Mouse (Mus musculus) heart, adult 8-10 months (tissue): Measurements from ENCODE around the gene 2310030G06Rik. TPM values are rescaled to one million over a fixed set of nuclear protein-coding genes. Genes with fewer than 3 reads are reported as not detected.

Source experiments
- DNase-seq: peaks from one replicate; pipeline ENCODE4 v3.0.0; 2022; ENCODE audit warnings: low spot score
- total RNA-seq, 4 experiments: library from RNA; stranded (reverse); gene quantifications; 2 replicates each; pipeline ENCODE4 v1.2.4; 2022

Gene 2310030G06Rik
- total RNA-seq, 4 experiments from 2014 or later = 2.8 to 6.4 (median 4.9) TPM

GRCm38 (mm10) chr9:50742744-50743143 is 3.6 kb downstream of the 2310030G06Rik start:
- no peak for DNase-seq

- no peak for DNase-seq
These were observed 4.1 kb downstream of the 2310030G06Rik start for GRCm38 (mm10) chr9:50742261-50742660.

GRCm38 (mm10) chr9:50740867-50741784 is 5.2 kb downstream of the 2310030G06Rik start:
- no peak for DNase-seq

DNA sequence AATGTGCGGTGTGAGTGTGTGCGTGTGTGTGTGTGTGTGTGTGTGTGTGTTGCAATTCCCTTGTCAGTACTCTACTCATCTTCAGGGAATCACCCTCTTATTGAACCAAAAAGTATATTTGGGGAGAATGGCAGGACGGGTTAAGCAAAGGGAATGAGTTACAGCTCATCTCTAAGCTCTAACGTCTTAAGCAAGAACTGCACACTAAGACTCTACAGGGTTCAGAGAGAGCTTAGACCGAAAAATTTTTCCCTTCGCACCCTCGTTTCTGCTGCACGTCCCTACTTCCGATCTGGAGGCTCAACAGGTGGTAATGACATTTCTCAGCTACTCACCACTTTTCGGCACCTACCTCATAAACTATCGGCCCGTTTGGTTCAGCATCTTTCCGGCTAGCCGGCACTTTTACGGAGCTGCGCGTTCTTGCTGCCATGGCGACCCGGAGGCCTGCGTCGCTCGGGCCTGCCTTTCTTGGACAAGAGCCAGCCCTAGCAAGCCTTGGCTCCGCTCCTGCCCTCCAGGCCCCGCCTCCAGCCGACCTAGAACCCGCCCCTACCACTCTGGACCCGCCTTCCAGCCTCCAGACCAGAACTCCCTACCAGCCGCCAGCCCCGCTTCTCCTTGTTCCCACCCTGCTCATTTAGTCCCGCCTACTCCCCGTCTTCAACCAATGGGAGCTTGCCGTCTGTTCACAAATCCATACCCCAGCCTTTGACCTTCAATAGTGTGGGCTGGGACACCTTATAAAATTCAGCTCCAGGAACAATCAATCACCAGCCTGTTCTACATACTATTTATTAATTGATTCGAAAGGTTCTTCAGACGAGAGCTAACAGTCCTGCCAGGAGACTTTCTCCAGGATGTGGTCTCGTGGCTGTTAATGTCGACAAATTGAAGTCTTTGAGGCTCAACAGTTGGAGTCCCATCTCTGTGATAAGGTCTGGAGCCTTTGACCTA is 7.1 kb downstream of the 2310030G06Rik start, which contains the start of gene Dixdc1:
Dixdc1 (minus strand) TSS at position 604 of the 957 bp plus-strand sequence.
- peak; percentile 94 for DNase-seq

GRCm38 (mm10) chr9:50734989-50735388 is 11.3 kb downstream of the 2310030G06Rik start:
- DNase-seq = peak; percentile 50

DNA sequence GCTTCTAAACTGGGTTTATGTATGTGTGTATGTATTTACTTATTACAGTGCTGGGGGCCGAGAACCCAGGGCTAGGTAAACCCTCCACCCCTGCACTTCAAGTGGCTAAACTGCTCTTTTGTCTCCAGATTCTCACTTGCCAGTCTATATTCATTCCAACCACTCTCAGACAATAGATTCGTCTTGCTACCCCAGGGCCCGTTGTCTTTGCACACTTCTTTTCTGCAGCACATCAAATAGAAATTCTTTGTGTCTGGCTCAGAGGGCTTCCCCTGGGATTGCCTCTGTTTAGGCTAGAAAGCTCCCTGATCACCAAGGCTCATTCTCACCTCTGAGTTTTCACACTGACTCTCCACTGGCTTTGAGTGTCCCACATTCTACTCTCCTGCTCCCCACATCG is 13.8 kb downstream of the 2310030G06Rik start:
- DNase-seq = no peak

GRCm38 (mm10) chr9:50729600-50729999 is 16.7 kb downstream of the 2310030G06Rik start:
- DNase-seq = no peak

- no peak for DNase-seq
These were observed 18.2 kb downstream of the 2310030G06Rik start for GRCm38 (mm10) chr9:50727925-50728651.

DNA sequence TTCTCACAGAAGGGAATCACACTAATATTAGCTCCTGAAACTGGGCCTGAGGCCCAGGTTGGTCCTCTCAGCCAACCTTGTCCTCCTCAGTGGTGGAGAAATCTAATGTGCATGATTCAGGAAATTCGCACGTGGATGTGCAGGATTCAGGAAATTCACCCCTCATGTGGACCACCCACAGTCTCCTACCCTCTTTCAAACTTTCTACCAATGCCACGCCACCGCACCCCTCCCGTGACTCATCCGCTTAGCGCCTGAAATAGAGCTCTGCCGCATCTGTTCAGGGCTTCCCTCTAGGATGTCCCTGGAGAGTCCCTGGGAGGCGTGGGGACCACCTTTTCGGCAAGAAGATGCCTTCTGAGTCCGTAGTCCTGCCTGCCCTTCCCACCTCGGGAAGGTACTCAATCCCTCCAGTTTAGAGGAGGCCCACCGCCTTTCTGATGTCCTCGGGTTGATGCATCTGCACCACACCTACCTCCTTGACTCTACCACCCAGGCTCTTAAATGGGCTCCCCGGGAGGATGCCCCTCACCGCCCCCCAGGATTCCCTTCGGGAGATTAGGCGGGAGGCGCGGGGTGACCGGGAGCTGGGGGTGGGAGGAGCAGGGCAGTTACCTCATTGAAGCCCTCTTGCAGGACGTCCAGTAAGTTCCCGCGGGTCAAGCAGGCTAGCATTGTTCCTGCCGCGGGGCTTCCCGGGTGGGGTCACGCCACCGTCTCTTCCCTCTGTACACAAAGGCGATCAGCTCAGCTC is 19.0 kb downstream of the 2310030G06Rik start:
- DNase-seq = no peak

DNA sequence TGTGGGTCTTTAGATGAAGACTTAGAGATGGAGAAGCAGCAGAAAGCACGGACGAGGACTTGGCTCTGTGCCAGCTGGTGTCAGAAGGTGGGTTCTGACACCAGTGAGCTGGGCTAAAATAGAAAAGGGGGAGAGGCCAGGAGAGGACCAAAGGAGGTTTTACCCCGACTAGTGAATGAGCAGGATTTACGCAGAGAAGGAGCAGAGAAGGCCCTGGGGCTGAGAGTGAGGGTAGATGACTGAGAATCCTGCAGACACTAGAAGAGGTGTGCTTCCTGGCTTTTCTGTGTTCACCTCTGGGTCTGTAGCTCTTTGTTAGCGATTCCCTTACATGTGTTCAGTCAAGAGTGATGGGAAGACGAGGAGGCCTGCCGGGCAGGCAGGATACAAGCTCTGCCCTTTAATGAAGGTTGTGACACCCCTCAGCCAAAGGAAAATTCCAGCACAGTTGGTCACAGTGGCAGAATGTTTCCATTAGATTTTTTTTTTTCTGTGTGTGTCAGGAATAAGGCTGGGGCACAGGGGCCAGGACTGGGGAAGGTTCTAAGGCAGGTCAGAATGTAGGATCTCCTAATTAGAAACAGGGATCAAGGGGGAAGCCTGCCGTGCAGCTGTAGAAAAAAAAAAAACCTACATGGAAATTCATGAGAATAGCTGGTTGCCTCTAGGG is 20.3 kb downstream of the 2310030G06Rik start:
- DNase-seq = no peak

GRCm38 (mm10) chr9:50724661-50725330 is 21.5 kb downstream of the 2310030G06Rik start:
- DNase-seq = no peak

GRCm38 (mm10) chr9:50724147-50724546 is 22.2 kb downstream of the 2310030G06Rik start:
- DNase-seq = no peak

GRCm38 (mm10) chr9:50723406-50723805 is 22.9 kb downstream of the 2310030G06Rik start:
- DNase-seq = peak; percentile 81

DNA sequence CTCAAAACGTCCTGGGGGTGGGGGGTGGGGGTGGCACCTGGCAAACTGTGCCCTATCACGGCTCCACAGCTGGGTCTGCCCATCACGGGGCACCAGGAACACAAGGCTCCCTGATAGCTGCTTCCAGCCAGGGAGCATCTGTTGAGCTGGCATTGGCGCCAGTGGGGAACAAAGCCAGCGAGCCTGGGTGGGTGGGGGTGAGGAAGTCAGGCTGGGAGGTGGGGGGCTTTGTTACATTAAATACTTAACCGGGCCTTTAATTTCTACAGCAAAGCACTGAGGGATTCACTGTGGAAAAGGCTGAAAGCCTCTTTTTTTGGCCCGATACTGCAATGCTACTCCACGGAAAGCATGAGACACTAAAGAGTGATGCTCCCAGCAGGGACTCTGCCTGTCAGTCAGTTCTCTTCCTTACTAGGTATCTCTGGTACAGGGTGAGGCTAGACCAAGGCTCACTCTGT is 23.9 kb downstream of the 2310030G06Rik start:
- no peak for DNase-seq

DNA sequence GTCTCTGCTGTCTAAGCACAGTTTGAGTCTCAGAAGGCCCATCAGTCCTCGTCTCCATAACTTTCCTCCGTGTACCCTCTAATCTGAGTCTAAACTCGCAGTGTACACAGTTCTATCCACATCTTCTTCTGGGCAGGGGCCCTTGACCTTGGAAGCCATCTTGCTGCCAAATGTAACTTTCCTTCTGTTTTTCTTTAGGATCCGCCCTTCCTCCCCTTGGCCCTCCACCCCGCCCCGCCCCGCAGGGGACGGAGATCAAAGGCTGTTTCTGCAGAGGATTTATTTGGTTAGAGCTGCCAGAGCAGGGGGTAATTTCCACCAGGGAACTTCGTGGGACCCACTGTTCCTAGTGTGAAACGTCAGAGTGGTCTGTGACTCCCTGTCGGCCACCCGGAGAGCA is 25.3 kb downstream of the 2310030G06Rik start:
- no peak for DNase-seq

DNA sequence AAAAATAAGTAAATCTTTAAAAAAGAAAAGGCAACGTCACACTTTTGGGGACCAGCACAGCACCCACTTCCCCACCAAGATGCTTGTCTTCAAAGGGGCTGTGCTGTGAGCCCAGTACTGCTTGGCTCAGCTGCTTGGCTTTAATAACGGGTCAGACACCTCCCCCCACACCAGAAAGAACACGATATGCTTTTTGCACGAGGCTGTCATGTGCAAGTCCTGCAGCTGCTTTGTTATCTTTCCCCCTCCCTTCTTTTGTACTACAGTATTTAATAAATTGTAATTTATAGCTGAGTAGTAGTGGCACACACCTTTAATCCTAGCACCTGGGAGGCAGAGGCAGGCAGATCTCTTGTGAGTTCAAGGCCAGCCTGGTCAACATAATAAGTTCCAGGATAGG is 27.5 kb downstream of the 2310030G06Rik start:
- no peak for DNase-seq

GRCm38 (mm10) chr9:50714188-50714587 is 32.1 kb downstream of the 2310030G06Rik start:
- DNase-seq = no peak

- no peak for DNase-seq
These were observed 35.0 kb downstream of the 2310030G06Rik start for GRCm38 (mm10) chr9:50711337-50711736.

DNA sequence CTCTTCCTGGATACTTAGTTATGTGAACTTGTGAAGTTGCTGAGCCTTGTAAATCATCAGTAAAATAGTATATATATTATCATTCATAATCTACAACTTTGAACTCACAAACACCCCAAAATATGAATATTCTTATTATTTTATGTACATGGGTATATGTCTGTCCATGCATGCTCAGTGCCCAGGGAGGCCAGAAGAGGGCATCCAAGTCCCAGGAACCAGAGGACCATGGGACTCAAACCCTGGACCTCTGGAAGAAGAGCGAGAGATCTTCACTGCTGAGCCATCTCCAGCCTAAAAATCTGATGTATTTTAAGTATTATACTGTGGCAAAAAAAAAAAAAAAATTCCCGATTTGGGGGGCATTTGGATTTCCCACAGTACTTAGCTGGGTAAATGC is 37.2 kb downstream of the 2310030G06Rik start:
- no peak for DNase-seq
